Mouse (Mus musculus) embryo, embryonic 11.5 days (tissue): ENCODE results near the gene Rab1a.

Experiments used
- DNase-seq: peaks from one replicate; pipeline ENCODE4 v3.0.0-alpha.2; 2012; ENCODE audit warnings: low read depth, low spot score

Gene Rab1a

DNA sequence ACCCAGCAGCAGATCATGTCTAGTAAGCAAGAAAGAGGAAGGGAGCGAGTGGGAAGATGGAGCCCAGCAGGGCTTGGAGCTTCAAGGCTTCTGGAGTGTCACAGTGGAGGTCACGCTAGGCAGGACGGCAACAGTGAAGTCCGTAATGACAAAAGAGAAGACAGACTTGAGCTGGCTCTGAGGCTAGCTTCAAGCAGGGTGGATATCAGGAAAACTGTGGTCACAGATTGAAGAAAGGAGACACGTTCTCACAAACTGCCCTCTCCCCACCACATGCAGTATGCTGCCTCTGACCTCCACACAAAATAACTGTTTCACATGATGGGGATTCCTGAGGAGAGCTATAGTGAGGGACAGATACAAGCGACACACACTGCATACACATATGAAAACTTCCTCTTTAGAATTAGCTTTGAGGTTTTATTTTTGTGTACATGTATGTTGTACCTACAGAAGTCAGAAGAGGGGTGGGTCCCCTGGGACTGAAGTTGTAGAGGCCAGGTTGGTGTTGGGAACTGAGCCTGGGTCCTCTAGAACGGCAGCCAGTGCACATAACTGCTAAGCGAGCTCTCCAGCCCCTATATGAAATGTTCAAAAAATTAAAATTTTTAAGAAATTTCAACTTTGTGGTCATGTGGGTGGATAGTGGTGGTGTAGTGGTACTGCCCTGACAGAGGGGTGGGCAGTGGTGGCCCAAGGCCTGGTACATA lies 46.1 kb downstream of the Rab1a start:
- DNase-seq = no peak

DNA sequence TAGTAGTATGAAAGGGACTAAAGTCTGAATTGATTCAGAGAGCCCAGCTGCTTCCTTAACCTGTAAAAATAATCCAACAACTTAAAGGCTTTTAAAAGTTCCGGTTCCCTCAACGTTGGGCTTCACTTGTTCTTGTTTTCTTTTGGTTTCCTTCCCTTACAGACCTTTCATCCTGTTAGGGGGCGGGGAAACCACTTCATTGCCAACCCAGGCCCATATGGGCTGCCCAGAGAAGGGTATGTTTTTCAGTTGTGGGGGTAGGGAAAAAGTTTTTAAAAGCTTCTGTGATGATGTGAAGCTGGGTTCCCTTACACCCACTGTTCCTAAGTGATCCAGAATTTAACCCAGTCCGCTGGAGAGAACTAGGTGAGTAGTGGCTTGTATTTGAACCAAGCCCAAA lies 47.0 kb downstream of the Rab1a start:
- no peak for DNase-seq

DNA sequence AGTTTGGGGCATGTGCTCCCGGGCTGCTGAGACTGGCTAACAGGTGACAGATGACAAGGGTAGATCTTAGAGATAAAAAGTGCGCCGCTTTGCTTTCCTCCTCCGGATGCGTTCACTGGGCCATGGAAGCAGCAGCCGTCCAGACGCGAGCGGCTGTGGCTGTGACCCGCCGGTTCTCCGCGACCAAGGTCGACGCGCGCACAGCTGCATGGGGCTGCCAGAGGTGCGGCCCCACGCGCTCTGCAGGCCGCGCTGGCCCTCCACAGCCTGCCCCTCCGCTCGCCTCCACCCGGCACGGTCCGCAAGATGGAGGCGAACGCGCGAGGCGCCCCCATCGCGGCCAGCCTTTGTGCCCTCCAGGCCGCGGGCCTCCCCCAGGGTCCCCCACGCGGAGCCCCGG lies 47.6 kb downstream of the Rab1a start:
- DNase-seq = no peak

DNA sequence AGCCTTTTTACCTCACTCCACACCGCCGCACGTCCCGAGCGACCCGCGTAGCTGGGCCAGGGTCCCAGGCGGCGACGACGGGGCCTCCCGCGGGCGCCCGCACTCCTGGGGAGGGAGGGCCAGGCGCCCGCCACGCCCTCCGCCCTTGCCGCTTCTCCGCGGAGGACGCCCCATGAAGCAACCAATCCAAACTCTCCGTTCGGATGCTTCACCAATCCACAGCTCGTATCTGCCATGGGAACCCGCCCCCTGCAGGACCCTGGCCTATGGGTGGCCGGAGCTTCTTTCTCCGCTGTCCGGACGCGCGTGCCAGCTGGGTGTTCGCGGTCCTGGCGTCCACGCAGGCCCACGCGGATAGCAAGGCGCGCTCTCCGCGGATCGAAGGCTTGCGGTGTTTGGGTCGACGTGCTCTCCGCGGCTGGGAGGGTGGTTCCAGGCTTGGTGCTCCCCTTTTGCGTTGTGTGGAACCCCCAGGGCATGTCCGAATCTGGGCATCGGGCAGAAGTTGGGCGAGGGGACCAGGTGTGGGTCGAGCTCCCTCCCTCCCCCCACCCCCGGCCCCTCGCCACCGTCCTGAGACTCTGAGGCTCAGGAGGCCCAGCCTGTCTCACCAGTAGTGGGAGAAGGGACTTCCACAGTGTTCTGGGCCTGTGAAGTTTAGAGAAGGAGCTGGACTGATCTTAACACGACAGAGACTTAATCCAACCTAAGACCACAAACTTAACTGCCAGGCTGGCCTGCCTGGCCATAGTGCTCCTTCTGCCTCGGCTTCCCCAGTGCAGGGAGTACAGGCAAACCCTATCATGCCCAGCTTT lies 48.3 kb downstream of the Rab1a start, which contains the start of gene Cep68:
TSS of gene Cep68 (minus strand) at position 134 of the 815 bp plus-strand sequence.
- peak; percentile 90 for DNase-seq

DNA sequence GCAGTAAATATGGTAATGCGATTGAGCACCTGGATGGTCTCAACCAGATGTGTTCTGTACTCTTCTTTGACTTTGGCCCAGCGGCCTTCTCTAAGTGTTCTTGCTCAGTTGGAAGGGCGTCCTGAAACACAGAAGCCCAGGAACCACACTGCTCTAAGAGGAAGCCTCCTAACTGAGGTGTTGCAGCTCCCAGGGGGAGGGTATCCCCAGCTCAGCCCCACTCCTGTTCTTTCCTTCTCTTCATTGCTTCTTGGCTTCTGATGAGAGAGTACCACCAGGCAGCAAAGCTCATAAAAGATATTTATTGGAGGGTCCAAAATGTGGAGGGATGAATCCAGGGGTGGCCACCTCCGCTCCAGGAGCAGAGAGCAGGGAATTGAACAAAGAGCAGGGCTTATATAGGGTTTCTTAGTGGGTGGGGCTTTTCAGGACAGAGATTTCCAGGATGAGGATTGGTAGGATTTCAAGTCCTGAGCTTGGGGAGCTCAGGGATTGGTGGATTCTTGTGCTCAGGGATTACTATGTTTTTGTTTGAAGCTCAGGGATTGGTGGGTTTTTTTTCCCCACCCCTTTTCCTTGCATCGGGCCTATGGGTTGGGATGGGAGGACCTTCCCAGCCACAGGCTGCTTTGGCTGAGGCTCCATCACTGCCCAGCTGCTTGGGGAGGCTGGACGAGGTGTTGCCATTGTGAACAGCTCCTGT lies 49.4 kb downstream of the Rab1a start:
- no peak for DNase-seq

DNA sequence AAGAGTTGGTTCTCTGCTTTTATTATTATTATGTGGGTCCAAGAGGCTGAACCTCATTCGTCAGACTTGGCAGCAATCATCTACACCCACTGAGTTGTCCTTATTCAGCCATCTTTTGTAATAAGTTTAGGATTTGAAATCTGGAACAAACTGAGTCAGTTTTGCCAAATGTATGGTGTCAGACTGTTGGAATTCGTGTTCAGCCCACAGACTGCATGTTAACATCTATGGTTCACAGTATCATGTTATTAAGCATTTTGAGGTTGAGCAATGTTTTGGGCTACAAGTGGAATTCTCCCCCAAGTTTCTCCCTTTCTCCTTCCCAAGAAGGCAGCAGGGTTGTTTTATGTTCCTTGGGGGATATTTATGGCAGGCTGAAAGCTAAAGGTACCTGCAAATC lies 51.9 kb downstream of the Rab1a start:
- no peak for DNase-seq

DNA sequence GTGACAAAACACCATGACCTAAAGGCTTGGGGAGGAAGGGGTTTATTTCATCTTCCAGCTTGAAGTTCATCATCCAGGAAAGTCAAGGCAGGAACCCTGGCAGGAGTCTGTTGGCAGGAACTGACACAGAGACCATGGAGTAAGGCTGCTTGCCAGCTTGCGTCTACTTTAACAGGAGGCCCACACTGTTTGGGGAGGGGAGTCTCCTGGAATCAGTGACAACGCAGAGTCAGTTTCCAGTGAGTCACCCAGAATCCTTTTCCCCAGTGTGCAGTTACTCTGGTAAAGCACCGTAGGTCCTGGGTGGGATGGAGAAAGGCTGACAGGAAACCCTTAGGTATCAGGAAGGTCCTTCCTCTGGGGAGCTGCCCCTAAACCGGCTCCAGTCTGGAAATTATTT lies 53.6 kb downstream of the Rab1a start:
- no peak for DNase-seq

DNA sequence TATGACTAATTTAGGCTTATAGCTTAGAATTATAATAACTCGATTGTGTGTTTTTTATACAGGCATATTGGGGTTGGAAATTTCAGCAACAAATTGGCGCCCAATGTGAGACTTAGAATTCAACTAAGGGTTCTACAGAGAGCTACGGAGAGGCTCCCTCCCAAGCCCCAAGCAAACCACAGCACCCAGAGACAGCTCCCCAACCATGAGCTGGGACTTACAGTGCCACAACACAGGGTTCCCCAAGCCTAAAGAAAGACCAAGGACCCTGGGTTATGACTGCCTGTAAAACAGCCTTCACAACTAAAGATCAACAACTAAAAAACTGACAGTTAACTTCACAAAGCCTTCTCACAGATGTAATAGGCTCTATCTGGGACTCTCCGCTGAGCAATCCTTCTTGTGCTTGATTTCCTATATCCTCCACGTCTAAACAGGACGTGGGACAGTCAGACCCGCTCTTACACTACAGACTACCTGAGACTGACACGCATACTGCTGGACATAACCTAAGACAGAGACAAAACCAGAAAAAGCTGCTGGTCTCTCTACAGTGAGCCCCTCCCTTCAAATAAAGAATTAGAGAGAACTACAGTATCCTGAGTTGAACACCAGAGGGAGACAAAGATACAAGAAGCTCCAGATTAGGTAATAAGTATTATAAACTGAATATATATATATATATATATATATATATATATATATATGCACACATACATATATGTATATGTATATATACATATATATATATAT lies 61.6 kb downstream of the Rab1a start:
- DNase-seq = no peak

DNA sequence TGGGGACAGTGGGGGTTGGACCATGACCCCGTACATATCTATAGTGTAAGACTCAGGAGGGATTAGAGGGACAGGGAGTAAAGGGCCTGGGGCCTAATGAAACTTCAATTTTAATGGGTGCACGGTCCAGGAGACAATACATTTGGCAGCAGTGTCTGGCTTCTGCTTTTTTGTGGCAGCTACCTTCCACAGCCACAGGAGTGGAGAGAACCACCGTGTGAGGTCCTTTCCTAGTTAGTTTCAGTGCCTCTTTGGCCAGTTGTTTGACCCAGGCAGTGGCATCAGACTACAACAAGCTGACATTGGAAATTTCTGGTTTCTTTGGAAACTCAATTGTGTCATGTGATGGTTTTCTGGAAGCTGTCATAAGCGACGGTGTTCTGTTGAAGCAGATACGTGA lies 68.7 kb downstream of the Rab1a start:
- DNase-seq = no peak

DNA sequence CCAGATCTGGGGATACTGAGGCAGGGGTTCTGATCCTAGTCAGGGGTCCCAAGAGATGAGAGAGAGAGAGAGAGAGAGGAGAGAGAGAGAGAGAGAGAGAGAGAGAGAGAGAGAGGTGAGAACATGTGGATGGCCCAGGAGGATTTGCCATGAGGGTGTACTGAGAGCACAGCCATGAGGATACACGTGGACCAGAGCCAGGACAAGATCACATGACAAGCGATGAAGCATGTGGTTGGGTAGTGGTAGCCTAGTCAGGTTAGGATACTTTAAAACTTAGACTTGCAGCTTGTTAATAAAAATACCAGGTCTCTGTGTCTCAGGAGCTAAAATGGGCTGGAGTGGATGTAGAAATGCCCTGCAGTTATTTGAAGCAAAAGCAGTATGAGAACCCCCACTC lies 74.7 kb downstream of the Rab1a start:
- DNase-seq = no peak
